Mouse (Mus musculus) megakaryocyte, adult 5-6 weeks (primary cell): ENCODE results near the gene Clec5a. TPM values are rescaled to one million over a fixed set of nuclear protein-coding genes. Genes with fewer than 3 reads are reported as not detected.
"Not testable (repeated sequence)": the region's sequence is repeated elsewhere in the genome, so short reads cannot be mapped to it uniquely, and the experiment has no call there.

Experiments
- ATAC-seq: 2 replicates; pipeline ENCODE4 v1.8.0; 2016; ENCODE audit warnings: mild to moderate bottlenecking, inconsistent platforms; ENCODE audit not compliant: poor library complexity, severe bottlenecking
- total RNA-seq, 2 experiments: library from RNA; stranded (forward) in 1 of 2; stranded (reverse) in 1 of 2; fragments of 153-499, 151-499 nt in 1 of 2; fragments of 221-1000, 200-1000 nt in 1 of 2; gene quantifications; 2 replicates each; pipeline versions ENCODE4 v1.2.3 to v1.2.4; 2015 to 2017

The Clec5a gene
- total RNA-seq (2015) = 178 and 181 TPM in 2 replicates
- 198 and 208 TPM in 2 replicates for total RNA-seq (2017)

DNA sequence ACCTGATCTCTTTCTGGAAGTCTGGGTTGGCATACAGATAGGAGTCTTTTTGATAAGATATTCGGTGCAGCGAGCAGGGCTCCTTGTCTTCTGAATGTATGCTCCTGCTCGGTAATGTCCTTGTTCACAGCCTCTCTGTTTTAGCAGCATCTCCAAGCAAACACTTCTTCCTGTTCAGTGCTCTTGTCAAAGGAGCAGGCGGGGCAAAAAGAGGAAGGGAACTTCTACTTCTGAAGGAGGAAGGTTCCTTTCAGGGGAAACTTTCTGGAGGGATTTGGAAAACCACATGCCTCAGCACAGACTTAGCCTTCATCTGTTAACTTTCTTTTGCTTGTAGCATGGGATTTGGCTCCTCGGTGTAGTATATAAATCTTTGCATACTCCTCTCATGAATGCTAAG lies at the start of gene Clec5a:
TSS of gene Clec5a (minus strand) at position 177 of the 400 bp plus-strand sequence.
- peak; percentile 77 for ATAC-seq

GRCm38 (mm10) chr6:40634640-40635071 lies 49.0 kb upstream of the Clec5a start:
- no peak for ATAC-seq

DNA sequence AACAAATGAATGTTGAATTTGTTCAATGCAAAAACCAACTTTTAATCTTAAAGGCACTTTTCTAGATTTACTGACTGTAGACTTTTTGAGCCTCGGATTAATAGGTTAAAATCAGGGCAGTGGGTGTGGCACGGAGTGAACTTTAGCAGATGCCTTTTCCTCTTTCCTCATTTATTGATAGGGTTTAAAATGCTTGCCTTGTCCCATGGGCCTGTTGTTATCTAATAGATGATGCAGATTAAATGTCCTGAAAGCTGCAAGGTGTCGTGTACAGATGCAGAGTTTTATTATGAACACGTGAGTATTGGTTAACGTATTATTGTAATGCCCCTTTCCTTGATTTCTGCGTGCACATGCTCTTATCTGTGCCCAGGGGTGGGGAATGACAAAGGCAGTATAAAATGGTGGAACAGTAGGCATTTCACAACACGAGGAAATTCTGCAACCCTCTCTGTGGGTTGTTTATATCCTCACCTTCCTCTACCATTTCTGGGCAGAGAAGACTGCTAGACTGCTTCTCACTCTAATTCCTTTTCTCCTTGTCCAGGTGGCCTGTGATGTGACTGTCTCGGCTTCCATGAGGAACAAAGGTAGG lies 42.9 kb upstream of the Clec5a start, which contains the start of gene Mgam:
TSS of gene Mgam (plus strand) at position 426 of the 595 bp plus-strand sequence.
- ATAC-seq = peak; percentile 81

DNA sequence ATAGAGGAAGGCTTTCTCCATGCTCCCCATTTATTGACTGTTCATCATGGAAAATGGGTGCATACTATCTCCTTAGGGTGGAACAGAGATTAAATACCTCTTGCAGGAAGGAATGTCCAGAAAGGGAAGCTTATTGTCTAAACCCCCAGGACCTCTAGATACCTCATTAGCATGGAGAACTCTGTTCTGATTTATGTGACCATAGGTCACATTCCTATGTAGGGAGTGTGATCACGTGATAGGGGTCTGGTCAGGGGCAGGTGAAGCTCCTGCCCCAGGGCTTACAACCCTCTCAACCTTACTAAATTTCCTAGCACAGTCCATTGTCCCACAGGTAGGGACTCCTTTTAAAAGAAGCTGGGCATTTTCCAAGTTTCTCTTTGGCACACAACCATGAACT lies 40.5 kb upstream of the Clec5a start:
- no peak for ATAC-seq

DNA sequence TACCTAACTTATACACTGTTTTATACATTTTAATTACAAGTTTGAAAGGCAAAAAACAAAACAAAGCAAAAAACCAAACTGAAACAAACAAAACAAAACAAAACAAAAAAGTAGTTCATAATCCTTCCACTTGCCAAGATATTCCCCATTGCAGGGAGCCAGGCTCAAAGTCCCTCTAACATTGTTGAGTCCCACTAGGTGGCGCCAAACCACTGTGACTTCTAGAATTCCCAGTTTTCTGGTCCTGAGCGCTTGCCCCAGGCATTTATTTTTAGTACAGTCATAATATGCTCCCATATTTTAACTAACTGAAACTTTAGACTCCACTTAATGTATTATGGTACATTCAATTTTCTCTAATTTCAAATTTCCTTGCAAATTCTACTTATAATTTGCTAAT lies 32.3 kb upstream of the Clec5a start:
- peak; percentile 63; the same call in 1 of the 2 replicates for ATAC-seq

DNA sequence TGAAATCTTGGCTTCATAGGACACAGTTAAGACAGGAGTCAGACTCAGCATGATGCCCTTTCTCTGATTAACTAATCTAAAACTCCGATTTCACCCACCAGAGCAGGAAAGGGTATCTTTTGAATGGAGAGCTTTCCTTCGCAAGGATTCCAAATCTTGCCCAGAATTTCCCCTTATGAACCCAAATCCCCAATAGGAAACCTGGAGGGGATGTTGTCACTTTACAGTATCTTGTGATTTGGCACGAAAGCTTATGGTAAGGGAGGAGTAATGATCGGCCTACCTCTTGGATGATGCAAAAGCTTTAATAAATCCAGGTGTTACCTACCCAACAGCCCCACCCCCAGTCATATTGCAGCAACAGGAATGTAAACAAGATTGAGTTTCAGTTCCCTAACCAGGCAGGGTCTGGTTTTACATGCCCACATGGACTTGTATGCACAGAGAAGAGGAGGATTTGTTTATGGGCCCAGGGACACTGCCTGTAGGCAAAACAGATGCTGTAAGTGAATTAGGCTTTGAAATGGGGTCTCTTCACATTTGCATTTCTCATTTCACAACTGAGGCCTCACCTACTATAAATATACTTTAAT lies 27.7 kb upstream of the Clec5a start, which contains the start of gene Tas2r138:
TSS of gene Tas2r138 (minus strand) at position 51 of the 593 bp plus-strand sequence.
- peak; percentile 73 for ATAC-seq

DNA sequence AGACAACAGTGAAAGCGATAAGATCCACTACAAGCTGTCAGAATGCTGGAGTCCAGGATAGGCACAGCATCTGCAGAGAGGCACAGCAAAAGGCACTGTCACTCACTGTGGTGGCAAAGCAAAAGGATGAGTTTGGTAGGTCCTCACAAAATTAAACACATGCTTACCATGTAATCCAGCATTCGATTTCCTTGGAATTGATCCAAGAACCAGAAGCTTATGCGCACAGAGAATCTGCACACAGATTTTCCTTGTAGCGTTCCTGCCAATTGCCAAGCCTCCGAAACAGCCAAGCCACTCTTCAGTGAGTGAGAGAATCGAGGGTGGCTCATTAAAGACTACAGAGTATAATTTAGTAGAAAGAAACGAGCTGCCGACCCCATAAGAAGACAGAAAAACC lies 24.6 kb upstream of the Clec5a start:
- no peak for ATAC-seq

DNA sequence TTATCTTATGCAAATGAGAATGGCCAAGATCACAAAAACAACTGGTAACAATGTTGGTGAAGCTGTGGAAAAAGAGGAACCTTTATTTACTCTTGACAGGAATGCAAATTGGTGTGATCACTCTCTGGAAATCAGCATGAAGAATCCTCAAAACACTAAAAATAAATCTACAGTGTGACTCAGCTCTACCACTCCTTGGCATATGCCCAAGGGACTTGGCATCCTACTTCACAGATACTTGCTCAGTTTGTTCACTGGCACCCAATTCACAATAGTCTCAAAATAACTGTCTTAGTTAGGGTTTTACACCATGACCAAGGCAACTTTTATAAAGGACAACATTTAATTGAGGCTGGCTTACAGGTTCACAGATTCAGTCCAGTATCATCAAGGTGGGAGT lies 21.8 kb upstream of the Clec5a start:
- ATAC-seq = no peak

DNA sequence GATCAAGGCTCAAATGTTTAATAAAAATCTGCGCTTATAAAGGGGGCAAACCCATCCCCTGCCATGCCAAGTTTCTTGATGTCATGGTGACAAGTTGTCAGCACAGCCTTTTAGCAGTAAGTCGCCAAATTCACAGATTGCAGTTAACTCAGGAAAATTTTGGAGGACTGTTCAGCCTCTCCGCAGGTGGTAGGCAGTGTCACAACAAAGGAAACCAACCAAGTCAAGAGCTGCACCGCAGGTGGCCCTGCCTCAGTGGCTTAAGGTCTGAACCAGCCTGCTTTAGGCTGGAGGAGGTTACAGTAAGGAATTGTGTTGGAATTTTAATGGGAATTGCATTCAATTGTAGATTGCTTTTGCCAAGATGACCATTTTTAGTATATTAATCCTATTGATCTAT lies 12.9 kb upstream of the Clec5a start:
- not testable (repeated sequence) for ATAC-seq

GRCm38 (mm10) chr6:40594804-40595550 lies 9.4 kb upstream of the Clec5a start:
- peak; percentile 99 for ATAC-seq

- ATAC-seq = peak; percentile 66
These were observed 2.7 kb upstream of the Clec5a start for GRCm38 (mm10) chr6:40588346-40588745.

DNA sequence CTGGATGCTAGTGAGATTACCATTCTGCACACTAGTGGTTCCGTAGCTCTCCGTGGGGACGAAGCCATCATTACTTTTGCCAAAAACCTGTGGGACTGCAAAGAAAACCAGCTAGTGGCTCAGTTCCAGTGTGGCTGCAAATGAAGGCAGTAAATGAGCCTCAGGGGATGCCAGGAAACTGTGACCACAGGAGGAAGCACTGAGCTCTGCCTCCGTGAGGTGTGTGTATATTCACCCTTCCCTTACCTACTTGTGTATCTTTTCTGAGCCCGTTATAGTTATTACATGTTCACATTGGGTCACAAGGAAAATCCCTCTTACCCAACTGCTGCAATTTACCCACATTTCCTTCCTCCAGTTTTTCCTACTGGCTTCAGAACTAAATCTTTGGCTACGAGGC lies 1.3 kb downstream of the Clec5a start:
- peak; percentile 66 for ATAC-seq

DNA sequence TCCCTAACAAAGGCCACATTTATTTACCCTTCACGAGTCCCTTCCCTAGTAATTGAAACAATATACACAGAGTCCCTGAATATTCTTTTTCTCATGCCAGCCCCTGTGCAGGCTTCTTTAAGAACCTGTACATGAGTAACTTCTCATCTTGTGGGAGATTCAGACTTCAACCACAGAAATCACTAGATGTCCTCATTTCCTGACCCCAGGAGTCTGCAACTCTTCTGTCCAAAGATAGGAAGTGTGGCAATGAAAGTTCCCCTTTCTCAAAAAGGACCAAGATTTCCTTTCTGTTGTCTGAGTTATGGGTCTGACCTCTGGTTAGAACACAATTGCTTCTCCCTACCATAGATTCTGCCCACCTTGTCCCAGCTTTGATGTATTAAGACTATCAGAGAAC lies 9.3 kb downstream of the Clec5a start:
- ATAC-seq = peak; percentile 85

DNA sequence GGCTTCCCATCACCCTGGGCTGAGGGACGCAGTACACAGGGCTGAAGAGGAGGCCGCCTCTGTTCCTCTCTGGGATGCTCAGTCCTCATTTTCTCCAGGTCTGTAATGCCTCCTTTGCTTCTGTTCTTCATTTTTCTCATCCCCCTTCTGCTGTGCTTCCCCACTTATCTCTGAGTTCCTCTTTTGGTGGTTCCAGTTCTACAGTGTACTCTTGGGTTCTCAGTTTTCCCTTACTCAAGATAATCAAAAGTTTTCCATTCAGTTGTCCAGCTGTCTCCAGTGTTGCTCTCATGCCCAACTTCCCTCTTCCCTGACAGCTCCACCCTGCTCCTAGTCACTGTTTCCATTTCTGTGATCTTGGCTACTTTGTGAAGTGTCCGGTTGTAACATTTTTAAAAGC lies 12.0 kb downstream of the Clec5a start:
- peak; percentile 55 for ATAC-seq

- no peak for ATAC-seq
These were observed 16.4 kb downstream of the Clec5a start, which contains the start of gene Olfr460 for GRCm38 (mm10) chr6:40569187-40569586. Gene Olfr460 (plus strand): TSS chr6:40569487.

DNA sequence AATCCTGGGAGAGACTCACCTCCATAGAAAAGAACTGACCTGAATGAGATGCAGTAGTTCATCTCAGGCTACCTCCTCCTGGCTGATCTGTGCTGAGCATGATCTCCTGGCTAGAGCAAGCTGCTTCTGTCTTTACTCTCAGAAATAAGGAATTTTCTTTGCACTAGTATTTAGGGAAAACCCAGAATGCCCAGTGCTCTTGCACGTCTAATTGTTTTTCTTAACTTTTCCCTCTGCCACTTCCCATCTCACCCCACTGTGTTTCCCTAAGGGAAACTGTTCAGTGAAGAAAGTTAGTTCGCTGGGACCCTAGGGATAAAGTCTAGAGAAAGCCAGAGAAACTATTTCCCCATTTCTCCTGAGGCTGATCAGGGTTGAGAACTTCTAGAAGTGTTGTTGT lies 30.7 kb downstream of the Clec5a start, which contains the start of gene Olfr461:
TSS of gene Olfr461 (minus strand) at position 101 of the 400 bp plus-strand sequence.
- ATAC-seq = 0 out of 2 replicates have a peak, but pooled peaks have one; percentile 49

DNA sequence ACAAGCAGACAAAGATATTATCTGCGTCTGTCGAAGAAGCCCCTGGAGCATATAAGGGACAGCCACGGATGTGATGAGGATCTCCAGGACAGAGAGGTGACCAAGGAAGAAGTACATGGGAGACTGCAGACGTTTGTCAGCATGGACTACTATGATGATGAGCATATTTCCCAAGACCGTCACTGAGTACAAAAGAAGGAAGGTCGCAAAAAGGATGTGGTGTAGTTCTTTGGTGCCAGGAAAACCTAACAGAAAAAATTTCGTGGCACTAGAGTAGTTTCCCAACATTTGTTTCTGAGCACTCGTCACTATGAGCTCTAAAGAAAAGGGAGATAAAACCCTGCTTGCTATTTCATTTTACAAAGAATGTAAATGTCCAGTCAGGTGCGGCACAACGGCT lies 40.9 kb downstream of the Clec5a start:
- ATAC-seq = peak; percentile 73
